Mouse (Mus musculus) Patski (cell line): ENCODE results near the gene Agbl2. TPM values are rescaled to one million over a fixed set of nuclear protein-coding genes. Genes with fewer than 3 reads are reported as not detected.
A peak's percentile ranks its signal among the peaks of the same experiment; 100 is the strongest.

Source experiments
- ATAC-seq: fragments of 100-300 bp; one replicate; pipeline ENCODE4 v1.8.0; 2021
- CTCF ChIA-PET: fragments of 350-600 bp; sonication (Branson Sonifier 250); formaldehyde crosslinking; loops from one replicate; lab custom pipeline; 2022; ENCODE audit warnings: inconsistent platforms; lab: Charles Lee
- POLR2A ChIA-PET: fragments of 350-600 bp; sonication (Branson Sonifier 250); formaldehyde crosslinking; loops from one replicate; lab custom pipeline; 2022; ENCODE audit warnings: antibody characterized with exemption, inconsistent platforms; lab: Charles Lee
- DNase-seq: peaks from one replicate; pipeline ENCODE4 v3.0.0-alpha.2; 2011; ENCODE audit warnings: low read depth, low spot score
- H3K27me3 ChIP-seq: fragments of 371-371 bp; one replicate; pipeline ENCODE4 v1.5.1; 2021
- CTCF ChIP-seq: fragments of 100-300 bp; IDR thresholded peaks from one replicate; pipeline ENCODE4 v1.5.1; 2021
- in situ Hi-C: fragments of 300-500 bp; cut with MboI; formaldehyde crosslinking; loops from 3 replicates; pipeline ENCODE4 v1.11.1; 2018; ENCODE audit warnings: low pct_unique_long_range_greater_than_20kb, mixed read lengths
- polyA plus RNA-seq: library from polyadenylated mRNA; unstranded; gene quantifications from one replicate; pipeline ENCODE4 v1.2.3, GENCODE M21; 2021

The Agbl2 gene
- polyA plus RNA-seq, 1 experiment from 2014 or later = not detected

DNA sequence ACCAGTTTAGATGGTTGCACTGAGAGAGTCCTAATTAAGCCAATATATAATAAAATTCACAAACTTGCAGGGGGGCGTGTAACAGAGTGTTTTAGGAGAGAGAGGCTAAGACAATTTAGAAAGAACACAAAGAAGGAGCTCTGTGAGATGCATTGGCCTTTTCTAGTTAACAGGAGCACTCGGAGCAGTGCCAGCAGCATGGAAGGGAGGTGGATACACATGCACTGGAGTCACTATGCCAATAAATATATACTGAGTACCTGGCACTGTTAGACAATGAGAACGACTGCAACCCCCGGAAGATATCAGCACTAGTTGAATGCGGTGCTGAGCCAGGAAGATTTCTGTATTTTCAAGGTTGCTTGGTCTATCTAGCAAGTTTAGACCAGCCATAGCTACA lies 61.7 kb downstream of the Agbl2 start:
- DNase-seq (no peak), ATAC-seq (no peak)
- in situ Hi-C loops = no loop called here
- no peaks in the 10 kb centered on the region for H3K27me3 ChIP-seq
- CTCF ChIA-PET = no interaction called here
- no peak for TF ChIP-seq CTCF
- POLR2A ChIA-PET = no interaction called here

DNA sequence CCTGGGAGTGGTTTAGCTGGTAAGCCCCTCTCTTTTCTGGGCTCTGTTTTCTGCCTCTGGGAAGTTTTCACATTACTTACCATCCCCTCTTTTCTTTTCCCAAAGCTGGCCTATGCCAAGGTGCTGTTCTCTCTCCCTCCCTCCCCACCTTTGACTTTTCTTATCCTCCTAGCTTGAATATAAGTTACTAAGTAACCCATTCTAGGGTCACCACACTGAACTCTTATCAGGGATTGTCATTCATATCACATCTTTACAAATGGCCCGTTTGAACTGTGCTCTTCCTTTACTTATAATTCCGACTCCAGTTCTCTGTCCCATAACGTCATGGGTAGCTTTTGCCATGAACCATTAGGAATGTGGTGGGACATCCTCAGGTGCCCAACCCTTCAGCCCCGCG lies 62.7 kb downstream of the Agbl2 start:
- no peak for ATAC-seq
- in situ Hi-C loops = no loop called here
- TF ChIP-seq CTCF = no peak
- ChIA-PET POLR2A (no interaction called here), CTCF (interaction anchor here (0.6 to 1.7 kb wide), 3 partner anchors 12 to 805 kb away, joined by 3 read pairs; partner anchors contain the start of genes Arhgap1 and Zfp408)
- DNase-seq = no peak
- H3K27me3 ChIP-seq = no peaks in the 10 kb centered on the region

DNA sequence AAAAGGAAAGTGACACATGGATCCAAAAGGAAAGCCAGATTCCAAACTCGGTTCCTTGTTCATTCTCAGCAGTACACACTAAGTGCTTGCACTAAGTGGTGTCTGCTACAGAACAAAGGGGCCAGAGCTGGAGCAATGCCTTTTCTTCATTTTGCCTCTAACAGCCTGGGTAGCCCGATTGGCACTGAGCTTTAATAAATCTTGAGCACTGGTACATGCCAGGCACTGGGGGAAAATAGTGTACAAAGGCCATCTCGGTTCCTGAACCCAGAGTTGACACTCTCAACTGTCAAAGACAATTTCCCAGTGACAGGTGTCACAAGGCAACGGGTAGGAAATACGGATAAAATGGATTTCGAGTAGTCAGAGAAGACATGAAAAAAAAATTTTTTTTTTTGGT lies 63.6 kb downstream of the Agbl2 start:
- CTCF ChIA-PET = interaction anchor here (1.6 to 1.7 kb wide), 2 partner anchors 13 to 21 kb away, joined by 3 read pairs; no protein-coding TSS in a partner anchor
- ATAC-seq (no peak), DNase-seq (no peak)
- POLR2A ChIA-PET = no interaction called here
- in situ Hi-C loops = no loop called here
- TF ChIP-seq CTCF = no peak
- no peaks in the 10 kb centered on the region for H3K27me3 ChIP-seq

DNA sequence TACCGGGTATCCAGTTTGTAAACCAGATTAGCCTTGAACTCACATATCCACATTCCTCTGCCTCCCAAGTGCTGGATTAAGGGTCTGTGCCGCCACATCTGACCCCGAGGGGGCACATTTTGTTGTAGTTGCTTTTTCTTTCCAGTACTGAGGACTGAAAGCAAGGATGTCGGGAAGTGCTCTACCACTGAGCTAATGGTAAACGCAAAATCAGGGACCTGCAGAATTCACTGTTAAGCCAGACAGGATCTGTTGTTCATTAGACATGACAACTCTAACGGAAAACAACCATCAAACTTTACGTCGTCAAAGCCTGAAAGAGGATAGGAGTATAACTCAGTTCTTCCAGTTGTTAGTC lies 64.0 kb downstream of the Agbl2 start:
- no peaks in the 10 kb centered on the region for H3K27me3 ChIP-seq
- ATAC-seq (no peak), DNase-seq (no peak)
- ChIA-PET POLR2A (no interaction called here), CTCF (interaction anchor here (1.7 kb wide), 1 partner anchor 14 kb away, joined by 3 read pairs; no protein-coding TSS in a partner anchor)
- in situ Hi-C loops = no loop called here
- no peak for TF ChIP-seq CTCF

DNA sequence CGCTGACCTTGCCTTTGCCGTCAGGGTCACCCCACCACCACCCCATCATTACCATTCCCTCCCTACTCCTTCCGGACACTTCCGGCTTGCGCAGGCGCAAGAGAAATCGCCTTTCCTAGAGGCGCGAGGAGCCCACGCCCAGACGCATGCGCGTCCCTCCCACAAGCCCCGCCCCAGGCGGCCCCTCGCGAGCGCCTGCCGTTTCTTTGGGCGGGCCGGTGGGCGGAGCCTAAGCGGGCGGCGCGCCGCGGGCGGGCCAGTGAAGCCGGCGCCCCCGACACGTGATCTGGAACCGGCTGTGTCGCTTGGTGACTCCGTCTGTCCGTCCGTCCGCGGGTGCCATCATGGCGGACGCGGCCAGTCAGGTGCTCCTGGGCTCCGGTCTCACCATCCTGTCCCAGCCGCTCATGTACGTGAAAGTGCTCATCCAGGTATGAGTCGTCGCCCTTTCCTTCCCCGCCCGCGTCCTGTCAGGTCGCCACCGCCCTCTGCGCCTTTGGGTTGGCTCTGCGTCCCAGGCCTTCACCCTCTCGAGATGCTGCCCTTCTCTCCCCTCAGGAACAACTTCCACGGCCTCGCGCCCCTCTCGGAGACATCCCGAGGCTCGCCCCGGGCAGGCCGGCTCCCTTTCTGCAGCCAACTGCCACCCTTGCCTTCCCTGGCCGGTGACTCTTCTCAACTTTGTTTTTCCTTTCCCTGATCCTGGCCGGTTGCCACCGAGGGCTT lies 64.6 kb downstream of the Agbl2 start, which contains the start of gene Mtch2:
Gene Mtch2 (plus strand): TSS at position 201 of the 726 bp plus-strand sequence.
- DNase-seq (peak; percentile 71), ATAC-seq (peak; percentile 91)
- ChIA-PET POLR2A (no interaction called here), CTCF (no interaction called here)
- in situ Hi-C loops = no loop called here
- no peaks in the 10 kb centered on the region for H3K27me3 ChIP-seq
- TF ChIP-seq CTCF = no peak

DNA sequence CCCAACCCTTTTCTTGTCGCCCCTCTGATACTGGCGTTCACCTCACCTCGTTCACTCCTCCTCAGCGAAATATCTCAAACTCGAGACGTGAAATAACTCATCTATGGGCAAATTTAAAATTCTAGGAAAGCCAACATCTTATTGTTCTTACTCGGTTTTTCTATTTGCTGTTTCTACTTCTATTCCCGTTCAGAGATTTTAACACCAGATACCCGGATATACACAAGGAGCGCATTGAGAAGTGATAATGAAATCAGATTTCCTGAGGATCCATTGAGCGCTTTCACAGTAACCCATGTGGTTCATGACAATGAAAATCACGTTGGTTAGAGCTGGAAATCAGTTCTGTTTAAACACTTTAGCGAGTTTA lies 65.1 kb downstream of the Agbl2 start:
- no peak for TF ChIP-seq CTCF
- ChIA-PET POLR2A (no interaction called here), CTCF (no interaction called here)
- H3K27me3 ChIP-seq = no peaks in the 10 kb centered on the region
- DNase-seq = no peak
- in situ Hi-C loops = no loop called here
- ATAC-seq = no peak

DNA sequence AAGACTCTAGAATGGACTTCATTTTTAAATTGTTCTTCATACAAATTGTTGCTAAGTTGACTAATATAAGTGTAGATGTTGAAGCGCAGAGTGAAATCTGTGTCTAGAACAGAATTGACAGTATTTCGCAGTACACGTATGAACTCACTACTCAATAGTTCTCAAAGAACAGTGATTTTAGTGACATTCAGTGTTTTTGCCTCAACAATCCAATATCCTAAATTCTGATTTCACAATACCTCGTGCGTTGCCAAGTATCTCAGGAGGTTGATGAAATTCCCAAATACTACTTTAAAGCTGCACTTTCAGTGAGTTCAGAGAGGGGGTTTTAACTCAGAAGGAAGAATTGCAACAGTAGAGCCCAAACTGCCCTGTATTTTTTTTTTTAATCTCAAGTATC lies 65.8 kb downstream of the Agbl2 start:
- ATAC-seq = no peak
- TF ChIP-seq CTCF = no peak
- POLR2A ChIA-PET = no interaction called here
- CTCF ChIA-PET = no interaction called here
- DNase-seq = no peak
- no peaks in the 10 kb centered on the region for H3K27me3 ChIP-seq
- in situ Hi-C loops = no loop called here

DNA sequence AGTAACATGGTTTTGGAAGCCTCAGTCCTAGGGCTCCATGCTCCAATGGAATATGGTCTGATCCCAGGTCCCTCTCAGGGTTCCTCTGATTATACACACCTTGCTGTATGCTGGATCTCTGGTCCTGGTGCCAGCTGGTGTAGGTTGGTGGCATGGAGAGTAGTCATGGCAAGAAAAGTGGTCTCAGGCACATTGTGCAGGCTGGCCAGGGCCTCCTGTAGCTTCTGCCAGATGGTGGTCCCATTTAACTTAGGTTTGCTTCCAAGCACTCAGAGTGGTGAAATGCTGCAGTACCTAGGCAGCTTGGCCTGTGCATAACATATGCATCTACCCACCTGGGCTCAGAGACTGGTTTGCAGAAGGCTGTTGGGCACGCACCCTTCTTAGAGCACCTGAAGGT lies 67.9 kb downstream of the Agbl2 start:
- no peak for ATAC-seq
- CTCF ChIA-PET = interaction anchor here (0.9 to 1.4 kb wide), 3 partner anchors 11 to 45 kb away, joined by 3 to 4 read pairs (median 3); no protein-coding TSS in a partner anchor
- no peak for TF ChIP-seq CTCF

DNA sequence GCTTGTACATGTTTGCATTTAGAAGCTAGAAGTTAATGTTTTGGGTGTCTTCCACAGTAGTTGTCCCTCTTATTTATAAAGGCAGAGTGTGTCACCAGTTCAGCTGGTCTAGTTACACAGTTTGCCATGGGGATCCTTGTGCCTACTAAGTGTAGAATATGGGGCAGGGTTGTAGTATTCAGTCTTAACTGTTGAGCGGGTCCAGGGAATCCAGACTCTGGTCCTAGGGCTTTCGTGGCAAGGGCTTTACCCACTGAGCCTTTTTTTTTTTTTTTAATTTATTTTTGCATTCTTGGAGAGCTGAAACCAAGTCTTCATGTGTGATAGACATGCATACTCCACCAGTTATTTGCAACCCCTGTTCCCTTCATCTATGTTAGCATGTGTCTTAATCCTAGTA lies 79.0 kb downstream of the Agbl2 start:
- no peaks in the 10 kb centered on the region for H3K27me3 ChIP-seq
- no peak for ATAC-seq
- ChIA-PET CTCF (interaction anchor here (1.1 to 1.4 kb wide), 2 partner anchors 11 to 36 kb away, joined by 3 read pairs; no protein-coding TSS in a partner anchor), POLR2A (no interaction called here)
- in situ Hi-C loops = loop anchor here (5.0 kb wide), 1 partner anchor 201 kb away; no protein-coding TSS in a partner anchor
- no peak for TF ChIP-seq CTCF
- DNase-seq = no peak

More for the DNA sequence above, 67.9 kb downstream of the Agbl2 start:
- in situ Hi-C loops = no loop called here
- no peaks in the 10 kb centered on the region for H3K27me3 ChIP-seq
- no peak for DNase-seq
- POLR2A ChIA-PET = no interaction called here

DNA sequence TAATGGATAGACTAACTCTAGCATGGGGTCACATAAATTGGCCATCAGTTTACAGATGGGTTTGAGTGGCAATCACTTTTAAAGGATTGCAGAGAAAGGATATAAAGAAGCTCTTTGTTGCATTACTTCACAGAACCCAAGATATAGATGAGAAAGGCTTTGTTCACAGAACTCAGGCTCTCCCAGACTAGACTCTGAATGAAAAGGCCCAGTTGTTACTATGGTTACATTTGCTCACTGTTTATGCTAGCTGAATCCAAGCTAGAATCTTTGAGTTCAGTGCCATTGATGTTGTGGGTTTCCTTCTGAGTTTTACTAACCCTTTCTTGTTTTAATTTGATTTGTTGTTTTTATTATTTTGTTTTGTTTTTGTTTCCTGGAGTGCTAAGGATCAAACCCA lies 81.7 kb downstream of the Agbl2 start:
- ATAC-seq = no peak
- in situ Hi-C loops = loop anchor here (5.0 kb wide), 1 partner anchor 198 kb away; no protein-coding TSS in a partner anchor
- CTCF ChIA-PET = interaction anchor here (1.4 kb wide), 2 partner anchors 12 to 16 kb away, joined by 3 to 5 read pairs; no protein-coding TSS in a partner anchor

DNA sequence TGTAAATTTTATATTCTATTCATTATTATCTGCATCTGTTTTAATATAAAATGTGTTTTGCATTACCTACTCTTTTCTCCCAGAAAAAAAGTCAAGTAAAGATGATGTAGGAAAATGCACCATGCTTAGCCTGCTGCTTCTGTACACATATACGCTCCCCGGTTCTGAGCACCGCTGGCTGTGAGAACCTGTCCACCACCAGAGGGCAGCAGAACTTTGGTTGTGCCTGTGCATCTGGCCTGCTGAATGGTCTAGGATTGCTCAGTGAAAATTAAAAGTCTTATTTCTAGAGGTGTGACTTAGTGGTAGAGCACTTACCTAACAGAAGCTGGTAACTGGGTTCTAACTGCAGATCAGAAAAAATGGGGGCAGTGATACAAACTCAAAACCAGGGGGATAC lies 84.0 kb downstream of the Agbl2 start:
- peak; percentile 54 for ATAC-seq
- ChIA-PET POLR2A (interaction anchor here (0.6 to 1.0 kb wide), 2 partner anchors 202 to 215 kb away, joined by 3 to 4 read pairs; no protein-coding TSS in a partner anchor), CTCF (interaction anchor here (0.7 to 4.1 kb wide), 29 partner anchors 9 to 203 kb away, joined by 3 to 20 read pairs (median 4); partner anchors contain the start of gene Slc39a13)
- H3K27me3 ChIP-seq = no peaks in the 10 kb centered on the region
- peak; percentile 95 for TF ChIP-seq CTCF
- DNase-seq = no peak
- in situ Hi-C loops = no loop called here

More for the DNA sequence above, 81.7 kb downstream of the Agbl2 start:
- H3K27me3 ChIP-seq = no peaks in the 10 kb centered on the region
- DNase-seq = no peak
- POLR2A ChIA-PET = interaction anchor here (0.7 kb wide), 1 partner anchor 46 kb away, joined by 3 read pairs; no protein-coding TSS in a partner anchor
- TF ChIP-seq CTCF = no peak
